Mouse (Mus musculus): Measurements from ENCODE around the gene Zbtb2.

- TF ChIP-seq POLR2A (IDR thresholded peaks at IDR 0.05; ENCODE audit: control insufficient read depth, low read depth, low read length) (no peak), CTCF (IDR thresholded peaks at IDR 0.05; ENCODE audit: control insufficient read depth, insufficient read depth, insufficient replicate concordance, low read depth, low read length) (no peak)
Measured at GRCm38 (mm10) chr10:4374734-4375133, 13.2 kb downstream of the Zbtb2 start.

All from testis, adult 2 months (tissue).